Mouse (Mus musculus) layer of hippocampus, postnatal 25 days (tissue): ENCODE results near the gene Zyx. TPM values are rescaled to one million over a fixed set of nuclear protein-coding genes. Genes with fewer than 3 reads are reported as not detected.

ENCODE experiments used
- DNase-seq, 2 experiments: peaks; one replicate each; pipeline ENCODE4 v3.0.0; 2022; ENCODE audit warnings: mixed read lengths in 2 of 2, low spot score in 1 of 2; ENCODE audit errors: extremely low spot score in 1 of 2
- total RNA-seq, 2 experiments: library from RNA; stranded (reverse); gene quantifications; 2 replicates each; pipeline ENCODE4 v1.2.3; 2021

Gene Zyx
- total RNA-seq, 2 experiments from 2014 or later = 47.9 to 51.7 TPM

- no peak for DNase-seq
Observed at GRCm38 (mm10) chr6:42364066-42364465, 14.6 kb downstream of the Zyx start.

- DNase-seq = no peak
Observed at GRCm38 (mm10) chr6:42364607-42365006, 15.2 kb downstream of the Zyx start.

- no peak for DNase-seq
Observed at GRCm38 (mm10) chr6:42365215-42365614, 15.8 kb downstream of the Zyx start.

GRCm38 (mm10) chr6:42369870-42370269, 20.4 kb downstream of the Zyx start:
- DNase-seq = no peak

- DNase-seq = no peak
Observed at GRCm38 (mm10) chr6:42370630-42371363, 21.4 kb downstream of the Zyx start.

GRCm38 (mm10) chr6:42372001-42372400, 22.6 kb downstream of the Zyx start:
- DNase-seq = no peak

- no peak for DNase-seq
Observed at GRCm38 (mm10) chr6:42372421-42372815, 23.0 kb downstream of the Zyx start.

GRCm38 (mm10) chr6:42372816-42373547, 23.6 kb downstream of the Zyx start, which contains the start of gene Epha1:
Epha1 (minus strand) TSS chr6:42373268.
- DNase-seq = peak in 1 of 2 experiments; percentile 74

GRCm38 (mm10) chr6:42373669-42374430, 24.4 kb downstream of the Zyx start:
- DNase-seq = no peak

- DNase-seq = no peak
Observed at GRCm38 (mm10) chr6:42374701-42375100, 25.3 kb downstream of the Zyx start.

GRCm38 (mm10) chr6:42375131-42375530, 25.7 kb downstream of the Zyx start:
- DNase-seq = no peak

- no peak for DNase-seq
Observed at GRCm38 (mm10) chr6:42376016-42376415, 26.6 kb downstream of the Zyx start.

- no peak for DNase-seq
Observed at GRCm38 (mm10) chr6:42376504-42377019, 27.1 kb downstream of the Zyx start.

GRCm38 (mm10) chr6:42377280-42377679, 27.9 kb downstream of the Zyx start:
- no peak for DNase-seq

GRCm38 (mm10) chr6:42379551-42379950, 30.1 kb downstream of the Zyx start:
- no peak for DNase-seq

GRCm38 (mm10) chr6:42380416-42381144, 31.1 kb downstream of the Zyx start:
- DNase-seq = peak in 1 of 2 experiments; percentile 35

- no peak for DNase-seq
Observed at GRCm38 (mm10) chr6:42381221-42381620, 31.8 kb downstream of the Zyx start.

- DNase-seq = no peak
Observed at GRCm38 (mm10) chr6:42381916-42382381, 32.5 kb downstream of the Zyx start.

GRCm38 (mm10) chr6:42383360-42383759, 33.9 kb downstream of the Zyx start:
- DNase-seq = no peak

- no peak for DNase-seq
Observed at GRCm38 (mm10) chr6:42385635-42386034, 36.2 kb downstream of the Zyx start.
